Mouse (Mus musculus): ENCODE measurements around the gene Vps8. TPM values are rescaled to one million over a fixed set of nuclear protein-coding genes. Genes with fewer than 3 reads are reported as not detected.

The Vps8 gene
- polyA plus RNA-seq, 1 experiment, result 8.2 TPM

DNA sequence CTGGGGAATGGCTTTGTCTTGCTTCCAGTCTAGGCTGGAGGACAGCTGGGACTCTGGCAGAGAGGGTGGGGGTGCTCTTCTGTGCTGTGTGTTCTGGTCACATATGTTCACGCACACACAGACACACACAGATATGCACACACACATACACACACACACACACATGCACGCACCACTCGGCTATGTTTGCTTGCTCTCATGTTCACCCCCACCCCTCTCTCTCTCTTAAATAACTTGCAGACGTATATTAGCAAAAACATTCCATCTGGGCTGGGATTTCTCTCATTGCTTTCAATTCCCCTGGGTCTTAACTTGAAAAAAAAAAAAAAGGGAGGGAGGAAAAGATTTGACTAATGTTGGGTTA lies 45.3 kb upstream of the Vps8 start:
- DNase-seq (ENCODE audit: low read depth in 1 of 2, low spot score in 2 of 2), result no peak
- Histone ChIP-seq H3K27me3 (ENCODE audit: control insufficient read depth, insufficient read depth, low read length) (no peaks in the 10 kb centered on the region), H3K36me3 (ENCODE audit: control insufficient read depth, insufficient read depth, low read length) (no peaks in the 10 kb centered on the region), H3K4me1 (ENCODE audit: control insufficient read depth, insufficient read depth, insufficient read length) (peaks cover 2% of the 10 kb centered on the region; the same call in 1 of the 2 replicates), H3K27ac (ENCODE audit: insufficient read depth, low read length) (no peak overlapping the region), H3K4me3 (ENCODE audit: extremely low read depth, insufficient read depth, insufficient read length) (no peak overlapping the region)
- TF ChIP-seq POLR2A (IDR thresholded peaks at IDR 0.05; ENCODE audit: low read depth, low read length) (no peak), CTCF (IDR thresholded peaks at IDR 0.05; ENCODE audit: extremely low read depth, insufficient read depth, insufficient read length, insufficient replicate concordance) (no peak)
- 84% methylated on average over 4 of the region's 4 CpGs for WGBS

DNA sequence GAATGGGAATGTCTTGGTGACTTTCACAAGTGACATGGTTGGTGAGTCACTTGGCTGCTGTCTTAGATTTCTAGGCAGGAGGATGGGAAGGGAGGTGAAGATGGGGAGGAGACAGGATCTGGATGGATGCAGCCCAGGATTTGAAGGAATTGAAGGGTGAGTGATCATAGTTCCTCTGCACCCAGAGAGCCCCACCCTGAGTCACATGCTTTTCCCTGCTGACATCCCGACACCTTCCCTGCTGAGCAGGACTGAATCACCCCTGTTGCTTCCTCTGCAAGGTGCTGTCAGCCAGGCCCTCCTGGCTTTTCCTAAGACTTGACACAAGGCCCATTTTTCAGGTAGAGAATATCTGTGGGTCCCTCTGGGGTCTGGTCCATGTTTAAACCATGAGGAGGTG lies 41.4 kb upstream of the Vps8 start:
- H3K4me1 ChIP-seq (ENCODE audit: control insufficient read depth, insufficient read depth, insufficient read length), result peaks cover 2% of the 10 kb centered on the region; the same call in 1 of the 2 replicates
- no peak overlapping the region for H3K4me3 ChIP-seq (ENCODE audit: extremely low read depth, insufficient read depth, insufficient read length)
- H3K27me3 ChIP-seq (ENCODE audit: control insufficient read depth, insufficient read depth, low read length), result no peaks in the 10 kb centered on the region
- TF ChIP-seq POLR2A (IDR thresholded peaks at IDR 0.05; ENCODE audit: low read depth, low read length) (no peak), CTCF (IDR thresholded peaks at IDR 0.05; ENCODE audit: extremely low read depth, insufficient read depth, insufficient read length, insufficient replicate concordance) (no peak)
- no peak for DNase-seq (ENCODE audit: low read depth in 1 of 2, low spot score in 2 of 2)
- no peak overlapping the region for H3K27ac ChIP-seq (ENCODE audit: insufficient read depth, low read length)
- H3K36me3 ChIP-seq (ENCODE audit: control insufficient read depth, insufficient read depth, low read length), result no peaks in the 10 kb centered on the region
- WGBS, result 69% methylated on average over 1 of the region's 1 CpGs

DNA sequence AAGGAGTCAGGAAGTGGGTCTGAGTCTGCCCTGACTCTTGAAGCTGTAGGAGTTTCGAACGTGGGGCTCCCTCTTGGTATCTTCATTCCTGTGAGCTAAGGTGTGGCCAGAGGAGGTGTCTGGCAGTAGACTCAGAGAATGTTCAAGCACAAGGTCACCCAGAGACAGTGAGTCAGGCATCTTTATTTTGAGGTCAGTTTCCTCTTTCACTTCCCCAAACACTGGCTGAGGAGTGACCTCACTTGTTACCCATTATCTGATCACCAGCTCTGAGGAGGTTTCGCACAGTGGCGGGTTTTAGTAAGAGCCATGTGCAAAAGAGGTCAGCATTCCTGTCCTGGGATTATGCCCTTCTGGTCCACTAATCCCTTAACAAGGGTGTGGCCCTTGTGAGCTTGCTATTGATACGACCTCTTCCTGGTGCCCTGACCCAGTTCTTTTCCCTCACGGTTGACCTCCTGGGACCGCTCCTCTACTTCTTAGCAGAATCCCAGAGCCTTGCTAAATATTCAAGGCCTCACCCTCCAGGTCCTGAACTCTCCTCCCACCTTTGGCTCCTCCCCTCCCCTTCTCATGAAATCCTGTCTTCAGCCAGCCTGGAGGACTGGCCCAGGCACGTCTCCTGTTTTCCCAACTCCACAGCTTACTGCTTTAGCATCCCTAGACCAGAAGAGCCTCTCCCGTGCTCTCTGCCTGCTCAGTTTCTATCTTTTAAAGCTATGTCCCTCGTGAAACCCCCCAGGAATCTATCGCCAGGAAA lies 40.6 kb upstream of the Vps8 start:
- Histone ChIP-seq H3K27me3 (ENCODE audit: control insufficient read depth, insufficient read depth, low read length) (no peaks in the 10 kb centered on the region), H3K4me3 (ENCODE audit: extremely low read depth, insufficient read depth, insufficient read length) (no peak overlapping the region), H3K27ac (ENCODE audit: insufficient read depth, low read length) (no peak overlapping the region), H3K4me1 (ENCODE audit: control insufficient read depth, insufficient read depth, insufficient read length) (peaks cover 2% of the 10 kb centered on the region; the same call in 1 of the 2 replicates), H3K36me3 (ENCODE audit: control insufficient read depth, insufficient read depth, low read length) (no peaks in the 10 kb centered on the region)
- DNase-seq (ENCODE audit: low read depth in 1 of 2, low spot score in 2 of 2), result peak; percentile 8 to 40
- WGBS, result 56% methylated on average over 11 of the region's 11 CpGs
- no peak for TF ChIP-seq CTCF (IDR thresholded peaks at IDR 0.05; ENCODE audit: extremely low read depth, insufficient read depth, insufficient read length, insufficient replicate concordance)
- no peak for TF ChIP-seq POLR2A (IDR thresholded peaks at IDR 0.05; ENCODE audit: low read depth, low read length)

DNA sequence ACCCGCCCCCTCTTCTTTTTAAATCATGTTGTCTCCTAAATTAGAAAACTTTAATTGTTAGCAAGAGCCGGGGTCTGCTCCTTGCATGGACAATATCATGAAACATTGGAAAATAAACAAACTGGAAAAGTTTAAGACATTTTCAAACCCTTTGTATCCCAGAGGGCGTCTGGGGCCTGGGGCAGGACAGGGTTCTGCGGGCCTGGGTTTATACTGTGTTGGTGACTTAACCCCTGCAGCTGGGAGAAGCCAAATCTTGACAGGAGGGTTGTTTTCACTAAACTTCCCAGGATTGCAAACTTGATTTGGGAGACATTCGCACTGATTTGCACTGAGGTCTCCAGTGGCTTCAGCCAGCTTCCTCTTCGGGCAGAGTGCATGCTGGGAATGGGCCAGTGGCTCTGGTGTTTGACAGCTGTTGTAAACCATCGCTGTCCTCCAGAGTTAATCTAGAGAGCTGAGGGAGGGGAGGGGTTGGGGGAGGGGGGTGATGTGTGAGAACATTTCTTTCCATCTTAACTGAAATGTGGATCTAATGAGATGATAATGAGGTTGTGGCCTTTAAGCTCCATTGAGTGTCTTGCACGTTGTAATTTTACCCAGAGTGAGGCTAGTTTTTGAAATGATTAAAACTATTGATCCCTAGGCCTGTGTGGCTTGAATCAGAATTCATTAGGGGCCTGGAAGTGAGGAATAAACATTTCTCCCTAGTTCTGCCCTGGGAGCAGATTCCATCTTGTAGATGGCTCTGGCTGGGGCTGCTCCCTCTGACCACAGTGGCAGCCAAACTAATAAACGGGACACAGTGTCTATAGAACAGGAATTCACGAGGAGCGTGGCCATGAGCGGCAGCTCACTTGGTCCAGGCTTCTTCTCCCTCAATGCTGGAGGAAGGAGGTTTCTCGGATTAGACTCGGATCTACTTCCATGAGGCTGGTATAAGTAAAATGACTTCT lies 36.7 kb upstream of the Vps8 start:
- no peak overlapping the region for H3K27ac ChIP-seq (ENCODE audit: insufficient read depth, low read length)
- WGBS, result 78% methylated on average over 14 of the region's 14 CpGs
- no peak overlapping the region for H3K4me3 ChIP-seq (ENCODE audit: extremely low read depth, insufficient read depth, insufficient read length)
- peaks cover 2% of the 10 kb centered on the region; the same call in 1 of the 2 replicates for H3K4me1 ChIP-seq (ENCODE audit: control insufficient read depth, insufficient read depth, insufficient read length)
- DNase-seq (ENCODE audit: low read depth in 1 of 2, low spot score in 2 of 2), result no peak
- TF ChIP-seq CTCF (IDR thresholded peaks at IDR 0.05; ENCODE audit: extremely low read depth, insufficient read depth, insufficient read length, insufficient replicate concordance) (no peak), POLR2A (IDR thresholded peaks at IDR 0.05; ENCODE audit: low read depth, low read length) (no peak)
- no peaks in the 10 kb centered on the region for H3K27me3 ChIP-seq (ENCODE audit: control insufficient read depth, insufficient read depth, low read length)
- no peaks in the 10 kb centered on the region for H3K36me3 ChIP-seq (ENCODE audit: control insufficient read depth, insufficient read depth, low read length)

DNA sequence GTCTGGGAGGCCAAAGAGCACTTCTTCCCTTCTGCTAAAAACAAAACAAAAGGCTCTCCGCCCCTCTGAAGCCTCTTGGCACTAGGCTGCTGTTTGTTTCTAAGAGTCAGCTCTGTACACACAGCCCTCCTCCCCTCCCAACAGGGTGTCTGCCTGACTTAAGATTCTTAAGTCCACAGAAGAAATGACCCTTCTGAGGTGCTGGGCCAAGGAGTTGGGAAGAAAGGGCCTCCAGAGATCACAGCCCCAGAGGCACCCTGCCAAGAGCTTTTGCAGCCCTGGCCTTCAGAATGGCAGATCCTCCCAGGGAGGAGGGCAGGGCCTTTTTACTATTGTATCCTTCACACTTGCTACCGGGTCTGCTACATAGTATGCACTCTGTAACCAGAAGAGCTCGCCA lies 33.6 kb upstream of the Vps8 start:
- no peak overlapping the region for H3K4me3 ChIP-seq (ENCODE audit: extremely low read depth, insufficient read depth, insufficient read length)
- TF ChIP-seq POLR2A (IDR thresholded peaks at IDR 0.05; ENCODE audit: low read depth, low read length), result no peak
- no peak for DNase-seq (ENCODE audit: low read depth in 1 of 2, low spot score in 2 of 2)
- 88% methylated on average over 3 of the region's 3 CpGs for WGBS
- H3K4me1 ChIP-seq (ENCODE audit: control insufficient read depth, insufficient read depth, insufficient read length), result no peaks in the 10 kb centered on the region
- H3K27ac ChIP-seq (ENCODE audit: insufficient read depth, low read length), result no peak overlapping the region
- H3K36me3 ChIP-seq (ENCODE audit: control insufficient read depth, insufficient read depth, low read length), result no peaks in the 10 kb centered on the region
- H3K27me3 ChIP-seq (ENCODE audit: control insufficient read depth, insufficient read depth, low read length), result no peaks in the 10 kb centered on the region

DNA sequence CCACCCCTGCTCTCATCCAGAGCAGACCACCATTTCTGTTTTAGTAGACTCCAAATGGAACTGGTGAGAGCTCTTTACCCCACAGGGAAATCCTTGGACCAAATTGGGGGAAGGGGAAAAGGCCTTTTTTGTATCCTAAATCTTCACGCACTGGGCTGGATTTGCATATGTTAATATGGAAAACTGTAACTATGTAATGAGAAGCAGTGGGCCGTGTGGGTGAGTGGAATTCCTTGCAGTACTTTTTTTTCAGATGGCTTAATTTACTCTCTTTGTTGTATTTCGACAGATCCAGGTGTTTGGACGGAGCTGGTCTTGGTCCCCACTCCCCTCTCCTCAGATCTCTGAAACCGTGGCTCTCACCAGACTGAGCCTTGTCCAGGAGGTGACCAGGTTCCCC lies 32.2 kb upstream of the Vps8 start:
- no peak overlapping the region for H3K27ac ChIP-seq (ENCODE audit: insufficient read depth, low read length)
- H3K4me3 ChIP-seq (ENCODE audit: extremely low read depth, insufficient read depth, insufficient read length), result no peak overlapping the region
- H3K27me3 ChIP-seq (ENCODE audit: control insufficient read depth, insufficient read depth, low read length), result no peaks in the 10 kb centered on the region
- 85% methylated on average over 5 of the region's 5 CpGs for WGBS
- H3K36me3 ChIP-seq (ENCODE audit: control insufficient read depth, insufficient read depth, low read length), result no peaks in the 10 kb centered on the region
- no peak for DNase-seq (ENCODE audit: low read depth in 1 of 2, low spot score in 2 of 2)
- no peak for TF ChIP-seq POLR2A (IDR thresholded peaks at IDR 0.05; ENCODE audit: low read depth, low read length)
- TF ChIP-seq CTCF (IDR thresholded peaks at IDR 0.05; ENCODE audit: extremely low read depth, insufficient read depth, insufficient read length, insufficient replicate concordance), result no peak
- no peaks in the 10 kb centered on the region for H3K4me1 ChIP-seq (ENCODE audit: control insufficient read depth, insufficient read depth, insufficient read length)

All from spleen, adult 2 months (tissue).